Mouse (Mus musculus) G1E-ER4 (cell line): ENCODE measurements around the gene Vps41. TPM values are rescaled to one million over a fixed set of nuclear protein-coding genes. Genes with fewer than 3 reads are reported as not detected.

Experiments used
- GATA1 ChIP-seq: IDR thresholded peaks from one replicate; pipeline ENCODE4 v1.8.0; 2012; ENCODE audit warnings: low read length, inconsistent platforms
- polyA plus RNA-seq: library from polyadenylated mRNA; stranded (reverse); fragments of >175 nt; gene quantifications from 2 replicates; pipeline ENCODE4 v1.2.3, GENCODE M21; 2012

The Vps41 gene
- polyA plus RNA-seq, 1 experiment: 1.2 TPM

DNA sequence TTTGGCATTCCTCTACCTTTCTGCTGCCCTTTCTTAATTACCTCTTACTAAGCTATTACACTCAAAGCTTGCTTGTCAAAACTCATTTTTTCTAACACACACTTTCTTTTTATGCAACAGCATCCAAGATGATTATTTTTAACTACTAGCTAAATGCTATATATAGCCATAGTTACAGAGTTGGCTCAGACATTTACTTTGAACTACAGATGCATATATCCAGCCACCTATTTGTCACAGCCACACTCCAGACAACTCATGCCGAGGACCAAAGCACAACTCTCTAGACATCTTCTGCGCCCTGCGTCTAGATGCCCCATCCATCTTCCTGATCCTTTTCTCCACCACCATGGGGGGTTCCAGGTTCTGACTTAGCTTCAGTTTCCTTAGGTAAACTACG lies 197.7 kb downstream of the Vps41 start:
- no peak for TF ChIP-seq GATA1

Other genes starting within 250 kb of the Vps41 start
- 0.05 and 0.11 TPM in 2 replicates for gene Amph, start 230.9 kb downstream of the Vps41 start, polyA plus RNA-seq